Mouse (Mus musculus): ENCODE results near the gene Fndc9. TPM values are rescaled to one million over a fixed set of nuclear protein-coding genes. Genes with fewer than 3 reads are reported as not detected.

The Fndc9 gene
- total RNA-seq, 1 experiment: 0.67 TPM

GRCm38 (mm10) chr11:46244731-46245604, 9.6 kb downstream of the Fndc9 start:
- no peaks in the 10 kb centered on the region; the same call in 1 of the 2 replicates for H3K36me3 ChIP-seq (ENCODE audit: control insufficient read depth, insufficient read depth, low read length, poor library complexity, severe bottlenecking)
- in situ Hi-C loops (cut with MboI; ENCODE audit: low sequenced_read_pairs in 2 of 2, unreplicated experiment in 2 of 2): no loop called here
- H3K9me3 ChIP-seq (ENCODE audit: control insufficient read depth, insufficient read depth, low read depth, low read length): no peaks in the 10 kb centered on the region
- no peak overlapping the region for H3K4me3 ChIP-seq (ENCODE audit: insufficient read depth in 1 of 2, low read depth in 1 of 2, low read length in 2 of 2, poor library complexity in 1 of 2, severe bottlenecking in 1 of 2)
- no peak overlapping the region for H3K9ac ChIP-seq (ENCODE audit: insufficient read depth, low read depth, low read length, poor library complexity, severe bottlenecking)
- no peaks in the 10 kb centered on the region for H3K4me1 ChIP-seq (ENCODE audit: control insufficient read depth in 2 of 2, insufficient read depth in 2 of 2, low read length in 2 of 2, poor library complexity in 1 of 2)
- TF ChIP-seq CHD2 (IDR thresholded peaks at IDR 0.05; ENCODE audit: low read depth, low read length) (no peak), ZNF384 (IDR thresholded peaks at IDR 0.05; ENCODE audit: low read depth, low read length) (no peak), HCFC1 (IDR thresholded peaks at IDR 0.05; ENCODE audit: borderline replicate concordance, insufficient read depth, low read length) (no peak), MAFK (IDR thresholded peaks at IDR 0.05; ENCODE audit: insufficient read depth, low read depth, low read length) (no peak), ZC3H11A (IDR thresholded peaks at IDR 0.05; ENCODE audit: borderline replicate concordance, low read depth, low read length) (no peak)
- DNase-seq (ENCODE audit: low read depth, low spot score): no peak
- no peak overlapping the region for H3K27ac ChIP-seq (ENCODE audit: insufficient read depth, low read depth, low read length, poor library complexity, severe bottlenecking)

- Histone ChIP-seq H3K27ac (ENCODE audit: insufficient read depth, low read depth, low read length, poor library complexity, severe bottlenecking) (no peak overlapping the region; the same call in 1 of the 2 replicates), H3K36me3 (ENCODE audit: control insufficient read depth, insufficient read depth, low read length, poor library complexity, severe bottlenecking) (no peaks in the 10 kb centered on the region; the same call in 1 of the 2 replicates), H3K9ac (ENCODE audit: insufficient read depth, low read depth, low read length, poor library complexity, severe bottlenecking) (no peak overlapping the region), H3K4me1 (ENCODE audit: control insufficient read depth in 2 of 2, insufficient read depth in 2 of 2, low read length in 2 of 2, poor library complexity in 1 of 2) (no peaks in the 10 kb centered on the region), H3K9me3 (ENCODE audit: control insufficient read depth, insufficient read depth, low read depth, low read length) (no peaks in the 10 kb centered on the region), H3K4me3 (ENCODE audit: insufficient read depth in 1 of 2, low read depth in 1 of 2, low read length in 2 of 2, poor library complexity in 1 of 2, severe bottlenecking in 1 of 2) (no peak overlapping the region)
- no peak for TF ChIP-seq CHD2 (IDR thresholded peaks at IDR 0.05; ENCODE audit: low read depth, low read length)
- TF ChIP-seq HCFC1 (IDR thresholded peaks at IDR 0.05; ENCODE audit: borderline replicate concordance, insufficient read depth, low read length): no peak
- no peak for TF ChIP-seq ZC3H11A (IDR thresholded peaks at IDR 0.05; ENCODE audit: borderline replicate concordance, low read depth, low read length)
- TF ChIP-seq MAFK (IDR thresholded peaks at IDR 0.05; ENCODE audit: insufficient read depth, low read depth, low read length): no peak
- TF ChIP-seq ZNF384 (IDR thresholded peaks at IDR 0.05; ENCODE audit: low read depth, low read length): no peak
- no peak for DNase-seq (ENCODE audit: low read depth, low spot score)
- in situ Hi-C loops (cut with MboI; ENCODE audit: low sequenced_read_pairs in 2 of 2, unreplicated experiment in 2 of 2): no loop called here
These were observed 10.6 kb downstream of the Fndc9 start for GRCm38 (mm10) chr11:46245926-46246325.

- Histone ChIP-seq H3K27ac (ENCODE audit: insufficient read depth, low read depth, low read length, poor library complexity, severe bottlenecking) (no peak overlapping the region), H3K9me3 (ENCODE audit: control insufficient read depth, insufficient read depth, low read depth, low read length) (no peaks in the 10 kb centered on the region), H3K4me1 (ENCODE audit: control insufficient read depth in 2 of 2, insufficient read depth in 2 of 2, low read length in 2 of 2, poor library complexity in 1 of 2) (no peaks in the 10 kb centered on the region), H3K36me3 (ENCODE audit: control insufficient read depth, insufficient read depth, low read length, poor library complexity, severe bottlenecking) (peaks cover under 1% of the 10 kb centered on the region; the same call in 1 of the 2 replicates), H3K9ac (ENCODE audit: insufficient read depth, low read depth, low read length, poor library complexity, severe bottlenecking) (no peak overlapping the region), H3K4me3 (ENCODE audit: insufficient read depth in 1 of 2, low read depth in 1 of 2, low read length in 2 of 2, poor library complexity in 1 of 2, severe bottlenecking in 1 of 2) (no peak overlapping the region)
- in situ Hi-C loops (cut with MboI; ENCODE audit: low sequenced_read_pairs in 2 of 2, unreplicated experiment in 2 of 2): no loop called here
- TF ChIP-seq ZC3H11A (IDR thresholded peaks at IDR 0.05; ENCODE audit: borderline replicate concordance, low read depth, low read length) (no peak), CHD2 (IDR thresholded peaks at IDR 0.05; ENCODE audit: low read depth, low read length) (no peak)
- no peak for DNase-seq (ENCODE audit: low read depth, low spot score)
These were observed 11.1 kb downstream of the Fndc9 start for GRCm38 (mm10) chr11:46246393-46246792.

- no peaks in the 10 kb centered on the region for H3K9me3 ChIP-seq (ENCODE audit: control insufficient read depth, insufficient read depth, low read depth, low read length)
- no peak overlapping the region for H3K27ac ChIP-seq (ENCODE audit: insufficient read depth, low read depth, low read length, poor library complexity, severe bottlenecking)
- H3K4me3 ChIP-seq (ENCODE audit: insufficient read depth in 1 of 2, low read depth in 1 of 2, low read length in 2 of 2, poor library complexity in 1 of 2, severe bottlenecking in 1 of 2): no peak overlapping the region
- TF ChIP-seq ZNF384 (IDR thresholded peaks at IDR 0.05; ENCODE audit: low read depth, low read length) (no peak), CHD2 (IDR thresholded peaks at IDR 0.05; ENCODE audit: low read depth, low read length) (no peak), ZC3H11A (IDR thresholded peaks at IDR 0.05; ENCODE audit: borderline replicate concordance, low read depth, low read length) (no peak), HCFC1 (IDR thresholded peaks at IDR 0.05; ENCODE audit: borderline replicate concordance, insufficient read depth, low read length) (no peak), MAFK (IDR thresholded peaks at IDR 0.05; ENCODE audit: insufficient read depth, low read depth, low read length) (no peak)
- H3K4me1 ChIP-seq (ENCODE audit: control insufficient read depth in 2 of 2, insufficient read depth in 2 of 2, low read length in 2 of 2, poor library complexity in 1 of 2): no peaks in the 10 kb centered on the region
- in situ Hi-C loops (cut with MboI; ENCODE audit: low sequenced_read_pairs in 2 of 2, unreplicated experiment in 2 of 2): no loop called here
- no peak for DNase-seq (ENCODE audit: low read depth, low spot score)
- peaks cover 2% of the 10 kb centered on the region; the same call in 1 of the 2 replicates for H3K36me3 ChIP-seq (ENCODE audit: control insufficient read depth, insufficient read depth, low read length, poor library complexity, severe bottlenecking)
- H3K9ac ChIP-seq (ENCODE audit: insufficient read depth, low read depth, low read length, poor library complexity, severe bottlenecking): no peak overlapping the region
These were observed 13.0 kb downstream of the Fndc9 start for GRCm38 (mm10) chr11:46248352-46248751.
